Mouse (Mus musculus): ENCODE results near the gene Sbf2.
"Not testable (repeated sequence)": the region's sequence is repeated elsewhere in the genome, so short reads cannot be mapped to it uniquely, and the experiment has no call there.

Sbf2 gene

GRCm38 (mm10) chr7:110629892-110630666 lies 15.4 kb upstream of the Sbf2 start:
- DNase-seq (ENCODE audit: low spot score): peak; percentile 85

GRCm38 (mm10) chr7:110628611-110629354 lies 14.1 kb upstream of the Sbf2 start:
- no peak for DNase-seq (ENCODE audit: low spot score)

GRCm38 (mm10) chr7:110628273-110628600 lies 13.5 kb upstream of the Sbf2 start:
- DNase-seq (ENCODE audit: low spot score): no peak

- DNase-seq (ENCODE audit: low spot score): peak; percentile 37
Measured at GRCm38 (mm10) chr7:110627486-110628272, 13.0 kb upstream of the Sbf2 start, which contains the start of gene Adm. TSS of gene Adm (plus strand) at chr7:110627661.

- DNase-seq (ENCODE audit: low spot score): no peak
Measured at GRCm38 (mm10) chr7:110627099-110627482, 12.4 kb upstream of the Sbf2 start.

GRCm38 (mm10) chr7:110626186-110627098 lies 11.7 kb upstream of the Sbf2 start:
- DNase-seq (ENCODE audit: low spot score): no peak

- no peak for DNase-seq (ENCODE audit: low spot score)
Measured at GRCm38 (mm10) chr7:110625489-110625888, 10.8 kb upstream of the Sbf2 start.

- no peak for DNase-seq (ENCODE audit: low spot score)
Measured at GRCm38 (mm10) chr7:110624961-110625360, 10.2 kb upstream of the Sbf2 start.

GRCm38 (mm10) chr7:110624067-110624466 lies 9.3 kb upstream of the Sbf2 start:
- no peak for DNase-seq (ENCODE audit: low spot score)

GRCm38 (mm10) chr7:110619086-110619611 lies 4.4 kb upstream of the Sbf2 start:
- no peak for DNase-seq (ENCODE audit: low spot score)

GRCm38 (mm10) chr7:110615792-110616191 lies 1.1 kb upstream of the Sbf2 start:
- DNase-seq (ENCODE audit: low spot score): no peak

- peak; percentile 52 for DNase-seq (ENCODE audit: low spot score)
Measured at GRCm38 (mm10) chr7:110615151-110615631, 469 bp upstream of the Sbf2 start.

GRCm38 (mm10) chr7:110613381-110614132 lies 1.2 kb downstream of the Sbf2 start:
- no peak for DNase-seq (ENCODE audit: low spot score)

- no peak for DNase-seq (ENCODE audit: low spot score)
Measured at GRCm38 (mm10) chr7:110606906-110607305, 7.8 kb downstream of the Sbf2 start.

GRCm38 (mm10) chr7:110605476-110605875 lies 9.2 kb downstream of the Sbf2 start:
- no peak for DNase-seq (ENCODE audit: low spot score)

- DNase-seq (ENCODE audit: low spot score): no peak
Measured at GRCm38 (mm10) chr7:110597141-110597540, 17.6 kb downstream of the Sbf2 start.

GRCm38 (mm10) chr7:110593991-110594390 lies 20.7 kb downstream of the Sbf2 start:
- not testable (repeated sequence) for DNase-seq (ENCODE audit: low spot score)

- no peak for DNase-seq (ENCODE audit: low spot score)
Measured at GRCm38 (mm10) chr7:110587721-110588120, 27.0 kb downstream of the Sbf2 start.

- no peak for DNase-seq (ENCODE audit: low spot score)
Measured at GRCm38 (mm10) chr7:110585250-110585649, 29.5 kb downstream of the Sbf2 start.

GRCm38 (mm10) chr7:110584159-110584558 lies 30.6 kb downstream of the Sbf2 start:
- DNase-seq (ENCODE audit: low spot score): no peak

Data from layer of hippocampus, adult 11-12 months (tissue).